Mouse (Mus musculus): ENCODE results near the gene Nrxn3. TPM values are rescaled to one million over a fixed set of nuclear protein-coding genes. Genes with fewer than 3 reads are reported as not detected.
A peak's percentile ranks its signal among the peaks of the same experiment; 100 is the strongest.

Nrxn3 gene
- polyA plus RNA-seq, 1 experiment from 2014 or later: 29.2 TPM

GRCm38 (mm10) chr12:89724048-89724447 lies 1001.4 kb downstream of the Nrxn3 start:
- Histone ChIP-seq H3K27ac (ENCODE audit: low read depth, low read length) (no peak overlapping the region), H3K4me2 (ENCODE audit: low read depth) (no peak overlapping the region), H3K4me3 (ENCODE audit: low read depth, low read length) (no peak overlapping the region), H3K27me3 (ENCODE audit: control insufficient read depth, insufficient read depth, low read length) (no peaks in the 10 kb centered on the region), H3K9ac (ENCODE audit: low read length) (no peak overlapping the region), H3K9me3 (ENCODE audit: control insufficient read depth, low read length) (no peaks in the 10 kb centered on the region), H3K4me1 (ENCODE audit: control insufficient read depth, insufficient read depth, low read length) (no peaks in the 10 kb centered on the region), H3K36me3 (ENCODE audit: control insufficient read depth, insufficient read depth, low read length) (no peaks in the 10 kb centered on the region)
- no peak for ATAC-seq (ENCODE audit: insufficient read depth, low FRiP score, low TSS enrichment)
- no peak for DNase-seq (ENCODE audit: low spot score)
- 57% methylated on average over 3 of the region's 3 CpGs for WGBS

GRCm38 (mm10) chr12:89742326-89742725 lies 1019.6 kb downstream of the Nrxn3 start:
- no peak overlapping the region for H3K4me2 ChIP-seq (ENCODE audit: low read depth)
- H3K9me3 ChIP-seq (ENCODE audit: control insufficient read depth, low read length): no peaks in the 10 kb centered on the region
- H3K4me3 ChIP-seq (ENCODE audit: low read depth, low read length): no peak overlapping the region
- DNase-seq (ENCODE audit: low spot score) (no peak), ATAC-seq (ENCODE audit: insufficient read depth, low FRiP score, low TSS enrichment) (no peak)
- H3K27me3 ChIP-seq (ENCODE audit: control insufficient read depth, insufficient read depth, low read length): no peaks in the 10 kb centered on the region
- no peak overlapping the region for H3K9ac ChIP-seq (ENCODE audit: low read length)
- no peaks in the 10 kb centered on the region for H3K36me3 ChIP-seq (ENCODE audit: control insufficient read depth, insufficient read depth, low read length)
- H3K4me1 ChIP-seq (ENCODE audit: control insufficient read depth, insufficient read depth, low read length): no peaks in the 10 kb centered on the region
- no peak overlapping the region for H3K27ac ChIP-seq (ENCODE audit: low read depth, low read length)
- 30% methylated on average over 1 of the region's 1 CpGs for WGBS

GRCm38 (mm10) chr12:89742796-89743195 lies 1020.1 kb downstream of the Nrxn3 start:
- H3K27me3 ChIP-seq (ENCODE audit: control insufficient read depth, insufficient read depth, low read length): no peaks in the 10 kb centered on the region
- H3K4me2 ChIP-seq (ENCODE audit: low read depth): no peak overlapping the region
- no peaks in the 10 kb centered on the region for H3K9me3 ChIP-seq (ENCODE audit: control insufficient read depth, low read length)
- ATAC-seq (ENCODE audit: insufficient read depth, low FRiP score, low TSS enrichment) (no peak), DNase-seq (ENCODE audit: low spot score) (no peak)
- no peak overlapping the region for H3K9ac ChIP-seq (ENCODE audit: low read length)
- no peak overlapping the region for H3K27ac ChIP-seq (ENCODE audit: low read depth, low read length)
- H3K4me3 ChIP-seq (ENCODE audit: low read depth, low read length): no peak overlapping the region
- 90% methylated on average over 2 of the region's 2 CpGs for WGBS
- no peaks in the 10 kb centered on the region for H3K36me3 ChIP-seq (ENCODE audit: control insufficient read depth, insufficient read depth, low read length)
- H3K4me1 ChIP-seq (ENCODE audit: control insufficient read depth, insufficient read depth, low read length): no peaks in the 10 kb centered on the region

GRCm38 (mm10) chr12:89764191-89765082 lies 1041.8 kb downstream of the Nrxn3 start:
- Histone ChIP-seq H3K27me3 (ENCODE audit: control insufficient read depth, insufficient read depth, low read length) (no peaks in the 10 kb centered on the region), H3K36me3 (ENCODE audit: control insufficient read depth, insufficient read depth, low read length) (no peaks in the 10 kb centered on the region), H3K9me3 (ENCODE audit: control insufficient read depth, low read length) (no peaks in the 10 kb centered on the region), H3K4me1 (ENCODE audit: control insufficient read depth, insufficient read depth, low read length) (peaks cover 5% of the 10 kb centered on the region; the same call in 1 of the 2 replicates), H3K9ac (ENCODE audit: low read length) (no peak overlapping the region), H3K4me2 (ENCODE audit: low read depth) (no peak overlapping the region; the same call in 1 of the 2 replicates), H3K27ac (ENCODE audit: low read depth, low read length) (no peak overlapping the region), H3K4me3 (ENCODE audit: low read depth, low read length) (no peak overlapping the region)
- peak; percentile 54 for DNase-seq (ENCODE audit: low spot score)
- 53% methylated on average over 10 of the region's 10 CpGs for WGBS
- ATAC-seq (ENCODE audit: insufficient read depth, low FRiP score, low TSS enrichment): peak; percentile 74

- no peak overlapping the region for H3K4me2 ChIP-seq (ENCODE audit: low read depth)
- H3K9ac ChIP-seq (ENCODE audit: low read length): no peak overlapping the region
- WGBS: 69% methylated on average over 2 of the region's 2 CpGs
- no peak overlapping the region for H3K4me3 ChIP-seq (ENCODE audit: low read depth, low read length)
- DNase-seq (ENCODE audit: low spot score) (no peak), ATAC-seq (ENCODE audit: insufficient read depth, low FRiP score, low TSS enrichment) (no peak)
- no peaks in the 10 kb centered on the region for H3K27me3 ChIP-seq (ENCODE audit: control insufficient read depth, insufficient read depth, low read length)
- peaks cover 5% of the 10 kb centered on the region; the same call in 1 of the 2 replicates for H3K4me1 ChIP-seq (ENCODE audit: control insufficient read depth, insufficient read depth, low read length)
- no peaks in the 10 kb centered on the region for H3K9me3 ChIP-seq (ENCODE audit: control insufficient read depth, low read length)
- no peak overlapping the region for H3K27ac ChIP-seq (ENCODE audit: low read depth, low read length)
- no peaks in the 10 kb centered on the region for H3K36me3 ChIP-seq (ENCODE audit: control insufficient read depth, insufficient read depth, low read length)
Observed at GRCm38 (mm10) chr12:89765179-89765578, 1042.5 kb downstream of the Nrxn3 start.

GRCm38 (mm10) chr12:89788794-89789193 lies 1066.1 kb downstream of the Nrxn3 start:
- Histone ChIP-seq H3K27ac (ENCODE audit: low read depth, low read length) (no peak overlapping the region), H3K4me3 (ENCODE audit: low read depth, low read length) (no peak overlapping the region), H3K4me1 (ENCODE audit: control insufficient read depth, insufficient read depth, low read length) (no peaks in the 10 kb centered on the region), H3K36me3 (ENCODE audit: control insufficient read depth, insufficient read depth, low read length) (no peaks in the 10 kb centered on the region), H3K4me2 (ENCODE audit: low read depth) (no peak overlapping the region), H3K9ac (ENCODE audit: low read length) (no peak overlapping the region), H3K9me3 (ENCODE audit: control insufficient read depth, low read length) (no peaks in the 10 kb centered on the region), H3K27me3 (ENCODE audit: control insufficient read depth, insufficient read depth, low read length) (no peaks in the 10 kb centered on the region)
- 85% methylated on average over 3 of the region's 3 CpGs for WGBS
- ATAC-seq (ENCODE audit: insufficient read depth, low FRiP score, low TSS enrichment): no peak
- DNase-seq (ENCODE audit: low spot score): no peak

GRCm38 (mm10) chr12:89789981-89790380 lies 1067.3 kb downstream of the Nrxn3 start:
- H3K4me3 ChIP-seq (ENCODE audit: low read depth, low read length): no peak overlapping the region
- no peaks in the 10 kb centered on the region for H3K9me3 ChIP-seq (ENCODE audit: control insufficient read depth, low read length)
- ATAC-seq (ENCODE audit: insufficient read depth, low FRiP score, low TSS enrichment) (no peak), DNase-seq (ENCODE audit: low spot score) (no peak)
- H3K9ac ChIP-seq (ENCODE audit: low read length): no peak overlapping the region
- no peak overlapping the region for H3K4me2 ChIP-seq (ENCODE audit: low read depth)
- no peaks in the 10 kb centered on the region for H3K36me3 ChIP-seq (ENCODE audit: control insufficient read depth, insufficient read depth, low read length)
- H3K27me3 ChIP-seq (ENCODE audit: control insufficient read depth, insufficient read depth, low read length): no peaks in the 10 kb centered on the region
- H3K4me1 ChIP-seq (ENCODE audit: control insufficient read depth, insufficient read depth, low read length): no peaks in the 10 kb centered on the region
- 97% methylated on average over 1 of the region's 1 CpGs for WGBS
- H3K27ac ChIP-seq (ENCODE audit: low read depth, low read length): no peak overlapping the region

- H3K9me3 ChIP-seq (ENCODE audit: control insufficient read depth, low read length): no peaks in the 10 kb centered on the region
- no peak overlapping the region for H3K9ac ChIP-seq (ENCODE audit: low read length)
- ATAC-seq (ENCODE audit: insufficient read depth, low FRiP score, low TSS enrichment): no peak
- no peak overlapping the region for H3K4me3 ChIP-seq (ENCODE audit: low read depth, low read length)
- 79% methylated on average over 3 of the region's 3 CpGs for WGBS
- no peak overlapping the region for H3K4me2 ChIP-seq (ENCODE audit: low read depth)
- H3K27me3 ChIP-seq (ENCODE audit: control insufficient read depth, insufficient read depth, low read length): no peaks in the 10 kb centered on the region
- no peaks in the 10 kb centered on the region for H3K36me3 ChIP-seq (ENCODE audit: control insufficient read depth, insufficient read depth, low read length)
- DNase-seq (ENCODE audit: low spot score): no peak
- H3K27ac ChIP-seq (ENCODE audit: low read depth, low read length): no peak overlapping the region
- H3K4me1 ChIP-seq (ENCODE audit: control insufficient read depth, insufficient read depth, low read length): no peaks in the 10 kb centered on the region
Observed at GRCm38 (mm10) chr12:89791829-89792228, 1069.2 kb downstream of the Nrxn3 start.

GRCm38 (mm10) chr12:89794741-89795140 lies 1072.1 kb downstream of the Nrxn3 start:
- Histone ChIP-seq H3K36me3 (ENCODE audit: control insufficient read depth, insufficient read depth, low read length) (no peaks in the 10 kb centered on the region), H3K4me2 (ENCODE audit: low read depth) (no peak overlapping the region), H3K27me3 (ENCODE audit: control insufficient read depth, insufficient read depth, low read length) (no peaks in the 10 kb centered on the region), H3K9ac (ENCODE audit: low read length) (no peak overlapping the region), H3K27ac (ENCODE audit: low read depth, low read length) (no peak overlapping the region), H3K4me3 (ENCODE audit: low read depth, low read length) (no peak overlapping the region), H3K9me3 (ENCODE audit: control insufficient read depth, low read length) (no peaks in the 10 kb centered on the region), H3K4me1 (ENCODE audit: control insufficient read depth, insufficient read depth, low read length) (no peaks in the 10 kb centered on the region)
- 93% methylated on average over 6 of the region's 6 CpGs for WGBS
- ATAC-seq (ENCODE audit: insufficient read depth, low FRiP score, low TSS enrichment) (no peak), DNase-seq (ENCODE audit: low spot score) (no peak)
